Mouse (Mus musculus): Measurements from ENCODE around the gene Hamp2. TPM values are rescaled to one million over a fixed set of nuclear protein-coding genes. Genes with fewer than 3 reads are reported as not detected.
A peak's percentile ranks its signal among the peaks of the same experiment; 100 is the strongest.

Hamp2 gene
- polyA plus RNA-seq, 1 experiment from 2014 or later: not detected

- DNase-seq (ENCODE audit: low spot score) (no peak), ATAC-seq (replicated peaks; ENCODE audit: low FRiP score) (no peak)
- 41% methylated on average over 4 of the region's 4 CpGs for WGBS
- Histone ChIP-seq H3K9ac (ENCODE audit: low read depth, low read length) (no peak overlapping the region), H3K36me3 (ENCODE audit: control insufficient read depth, insufficient read depth, low read length) (no peaks in the 10 kb centered on the region), H3K27ac (ENCODE audit: low read depth, low read length) (no peak overlapping the region), H3K4me1 (replicated peaks; ENCODE audit: control insufficient read depth, insufficient read depth, low read length) (no peaks in the 10 kb centered on the region), H3K4me2 (no peak overlapping the region), H3K27me3 (replicated peaks; ENCODE audit: control insufficient read depth, insufficient read depth, low read length) (no peaks in the 10 kb centered on the region), H3K4me3 (ENCODE audit: low read depth, low read length) (no peak overlapping the region), H3K9me3 (ENCODE audit: control insufficient read depth, low read length) (no peaks in the 10 kb centered on the region)
These were observed 7.3 kb downstream of the Hamp2 start for GRCm38 (mm10) chr7:30917219-30917618.

GRCm38 (mm10) chr7:30916713-30917112 lies 7.8 kb downstream of the Hamp2 start:
- 38% methylated on average over 6 of the region's 6 CpGs for WGBS

GRCm38 (mm10) chr7:30914732-30915131 lies 9.7 kb downstream of the Hamp2 start, which contains the start of gene Mag:
TSS of gene Mag (minus strand) at chr7:30914873.
- Histone ChIP-seq H3K9ac (ENCODE audit: low read depth, low read length) (no peak within 1 kb of the TSS), H3K36me3 (ENCODE audit: control insufficient read depth, insufficient read depth, low read length) (no peaks in the 10 kb centered on the region), H3K4me3 (ENCODE audit: low read depth, low read length) (no peak within 1 kb of the TSS), H3K27me3 (replicated peaks; ENCODE audit: control insufficient read depth, insufficient read depth, low read length) (no peaks in the 10 kb centered on the region), H3K4me2 (no peak within 1 kb of the TSS), H3K9me3 (ENCODE audit: control insufficient read depth, low read length) (no peaks in the 10 kb centered on the region), H3K4me1 (replicated peaks; ENCODE audit: control insufficient read depth, insufficient read depth, low read length) (no peaks in the 10 kb centered on the region), H3K27ac (ENCODE audit: low read depth, low read length) (no peak within 1 kb of the TSS)
- ATAC-seq (replicated peaks; ENCODE audit: low FRiP score) (no peak), DNase-seq (ENCODE audit: low spot score) (no peak)
- 74% methylated on average over 8 of the region's 8 CpGs for WGBS

More at GRCm38 (mm10) chr7:30916713-30917112, 7.8 kb downstream of the Hamp2 start:
- no peaks in the 10 kb centered on the region for H3K4me1 ChIP-seq (replicated peaks; ENCODE audit: control insufficient read depth, insufficient read depth, low read length)
- no peaks in the 10 kb centered on the region for H3K36me3 ChIP-seq (ENCODE audit: control insufficient read depth, insufficient read depth, low read length)
- H3K9me3 ChIP-seq (ENCODE audit: control insufficient read depth, low read length): no peaks in the 10 kb centered on the region
- H3K27me3 ChIP-seq (replicated peaks; ENCODE audit: control insufficient read depth, insufficient read depth, low read length): no peaks in the 10 kb centered on the region
- H3K4me2 ChIP-seq: no peak overlapping the region
- H3K9ac ChIP-seq (ENCODE audit: low read depth, low read length): no peak overlapping the region
- no peak overlapping the region for H3K4me3 ChIP-seq (ENCODE audit: low read depth, low read length)
- ATAC-seq (replicated peaks; ENCODE audit: low FRiP score) (no peak), DNase-seq (ENCODE audit: low spot score) (no peak)
- no peak overlapping the region for H3K27ac ChIP-seq (ENCODE audit: low read depth, low read length)

GRCm38 (mm10) chr7:30909773-30910172 lies 14.7 kb downstream of the Hamp2 start:
- Histone ChIP-seq H3K4me2 (no peak overlapping the region), H3K36me3 (ENCODE audit: control insufficient read depth, insufficient read depth, low read length) (no peaks in the 10 kb centered on the region), H3K4me3 (ENCODE audit: low read depth, low read length) (no peak overlapping the region), H3K27ac (ENCODE audit: low read depth, low read length) (no peak overlapping the region), H3K9ac (ENCODE audit: low read depth, low read length) (no peak overlapping the region), H3K9me3 (ENCODE audit: control insufficient read depth, low read length) (no peaks in the 10 kb centered on the region), H3K4me1 (replicated peaks; ENCODE audit: control insufficient read depth, insufficient read depth, low read length) (peaks cover 3% of the 10 kb centered on the region; the same call in 1 of the 2 replicates), H3K27me3 (replicated peaks; ENCODE audit: control insufficient read depth, insufficient read depth, low read length) (peaks cover 4% of the 10 kb centered on the region; the same call in 1 of the 2 replicates)
- 56% methylated on average over 6 of the region's 6 CpGs for WGBS
- ATAC-seq (replicated peaks; ENCODE audit: low FRiP score) (peak; percentile 27; the same call in 1 of the 2 replicates), DNase-seq (ENCODE audit: low spot score) (no peak)

- peak overlapping the region; percentile 24; the same call in 1 of the 2 replicates for H3K4me3 ChIP-seq (ENCODE audit: low read depth, low read length)
- DNase-seq (ENCODE audit: low spot score) (no peak), ATAC-seq (replicated peaks; ENCODE audit: low FRiP score) (peak; percentile 38; the same call in 1 of the 2 replicates)
- peaks cover 4% of the 10 kb centered on the region; the same call in 1 of the 2 replicates for H3K27me3 ChIP-seq (replicated peaks; ENCODE audit: control insufficient read depth, insufficient read depth, low read length)
- H3K9me3 ChIP-seq (ENCODE audit: control insufficient read depth, low read length): no peaks in the 10 kb centered on the region
- H3K27ac ChIP-seq (ENCODE audit: low read depth, low read length): no peak overlapping the region
- 20% methylated on average over 17 of the region's 17 CpGs for WGBS
- H3K36me3 ChIP-seq (ENCODE audit: control insufficient read depth, insufficient read depth, low read length): no peaks in the 10 kb centered on the region
- H3K4me1 ChIP-seq (replicated peaks; ENCODE audit: control insufficient read depth, insufficient read depth, low read length): peaks cover 3% of the 10 kb centered on the region; the same call in 1 of the 2 replicates
- H3K9ac ChIP-seq (ENCODE audit: low read depth, low read length): no peak overlapping the region
- peak overlapping the region; percentile 56 for H3K4me2 ChIP-seq
These were observed 15.5 kb downstream of the Hamp2 start for GRCm38 (mm10) chr7:30908992-30909431.

GRCm38 (mm10) chr7:30908277-30908991 lies 16.0 kb downstream of the Hamp2 start:
- Histone ChIP-seq H3K27ac (ENCODE audit: low read depth, low read length) (no peak overlapping the region), H3K9me3 (ENCODE audit: control insufficient read depth, low read length) (no peaks in the 10 kb centered on the region), H3K4me3 (ENCODE audit: low read depth, low read length) (peak overlapping the region; percentile 24), H3K9ac (ENCODE audit: low read depth, low read length) (no peak overlapping the region), H3K27me3 (replicated peaks; ENCODE audit: control insufficient read depth, insufficient read depth, low read length) (peaks cover 4% of the 10 kb centered on the region; the same call in 1 of the 2 replicates), H3K36me3 (ENCODE audit: control insufficient read depth, insufficient read depth, low read length) (no peaks in the 10 kb centered on the region), H3K4me1 (replicated peaks; ENCODE audit: control insufficient read depth, insufficient read depth, low read length) (peaks cover 3% of the 10 kb centered on the region; the same call in 1 of the 2 replicates), H3K4me2 (peak overlapping the region; percentile 56)
- WGBS: 5% methylated on average over 24 of the region's 26 CpGs
- ATAC-seq (replicated peaks; ENCODE audit: low FRiP score) (peak; percentile 48; the same call in 1 of the 2 replicates), DNase-seq (ENCODE audit: low spot score) (peak; percentile 39)

- no peak overlapping the region for H3K9ac ChIP-seq (ENCODE audit: low read depth, low read length)
- H3K4me2 ChIP-seq: no peak overlapping the region
- H3K36me3 ChIP-seq (ENCODE audit: control insufficient read depth, insufficient read depth, low read length): no peaks in the 10 kb centered on the region
- 37% methylated on average over 4 of the region's 4 CpGs for WGBS
- H3K27me3 ChIP-seq (replicated peaks; ENCODE audit: control insufficient read depth, insufficient read depth, low read length): peaks cover 4% of the 10 kb centered on the region; the same call in 1 of the 2 replicates
- H3K4me1 ChIP-seq (replicated peaks; ENCODE audit: control insufficient read depth, insufficient read depth, low read length): peaks cover 3% of the 10 kb centered on the region; the same call in 1 of the 2 replicates
- ATAC-seq (replicated peaks; ENCODE audit: low FRiP score) (no peak), DNase-seq (ENCODE audit: low spot score) (no peak)
- no peak overlapping the region for H3K4me3 ChIP-seq (ENCODE audit: low read depth, low read length)
- no peak overlapping the region for H3K27ac ChIP-seq (ENCODE audit: low read depth, low read length)
- H3K9me3 ChIP-seq (ENCODE audit: control insufficient read depth, low read length): no peaks in the 10 kb centered on the region
These were observed 20.4 kb downstream of the Hamp2 start for GRCm38 (mm10) chr7:30904042-30904441.

GRCm38 (mm10) chr7:30895217-30895616 lies 29.3 kb downstream of the Hamp2 start:
- no peak overlapping the region for H3K27ac ChIP-seq (ENCODE audit: low read depth, low read length)
- no peaks in the 10 kb centered on the region for H3K4me1 ChIP-seq (replicated peaks; ENCODE audit: control insufficient read depth, insufficient read depth, low read length)
- ATAC-seq (replicated peaks; ENCODE audit: low FRiP score): no peak
- H3K9me3 ChIP-seq (ENCODE audit: control insufficient read depth, low read length): no peaks in the 10 kb centered on the region
- H3K27me3 ChIP-seq (replicated peaks; ENCODE audit: control insufficient read depth, insufficient read depth, low read length): no peaks in the 10 kb centered on the region
- DNase-seq (ENCODE audit: low spot score): no peak
- H3K4me3 ChIP-seq (ENCODE audit: low read depth, low read length): no peak overlapping the region
- H3K36me3 ChIP-seq (ENCODE audit: control insufficient read depth, insufficient read depth, low read length): no peaks in the 10 kb centered on the region
- WGBS: 72% methylated on average over 3 of the region's 3 CpGs
- H3K9ac ChIP-seq (ENCODE audit: low read depth, low read length): no peak overlapping the region
- no peak overlapping the region for H3K4me2 ChIP-seq

- Histone ChIP-seq H3K9ac (ENCODE audit: low read depth, low read length) (no peak overlapping the region), H3K27me3 (replicated peaks; ENCODE audit: control insufficient read depth, insufficient read depth, low read length) (no peaks in the 10 kb centered on the region), H3K4me2 (no peak overlapping the region), H3K27ac (ENCODE audit: low read depth, low read length) (no peak overlapping the region), H3K4me3 (ENCODE audit: low read depth, low read length) (no peak overlapping the region), H3K9me3 (ENCODE audit: control insufficient read depth, low read length) (no peaks in the 10 kb centered on the region), H3K4me1 (replicated peaks; ENCODE audit: control insufficient read depth, insufficient read depth, low read length) (no peaks in the 10 kb centered on the region), H3K36me3 (ENCODE audit: control insufficient read depth, insufficient read depth, low read length) (no peaks in the 10 kb centered on the region)
- DNase-seq (ENCODE audit: low spot score) (no peak), ATAC-seq (replicated peaks; ENCODE audit: low FRiP score) (no peak)
- WGBS: 55% methylated on average over 3 of the region's 3 CpGs
These were observed 32.0 kb downstream of the Hamp2 start for GRCm38 (mm10) chr7:30892515-30892914.
